Mouse (Mus musculus) regulatory T cell (primary cell): ENCODE measurements around the gene Tmem52b.

Experiments used
- in situ Hi-C: fragments of 300-600 bp; cut with MboI, MseI; formaldehyde crosslinking; loops from one replicate; pipeline ENCODE4 v1.15.1; 2025; ENCODE audit warnings: high pct_unique_total_duplicates

Gene Tmem52b

GRCm38 (mm10) chr6:129530261-129530660, 17.9 kb downstream of the Tmem52b start:
- in situ Hi-C loops, result no loop called here

- in situ Hi-C loops, result no loop called here
These were observed 20.2 kb downstream of the Tmem52b start for GRCm38 (mm10) chr6:129532556-129532941.

GRCm38 (mm10) chr6:129532942-129533860, 20.8 kb downstream of the Tmem52b start, which contains the start of gene Gabarapl1:
TSS of gene Gabarapl1 (plus strand) at chr6:129533160.
- in situ Hi-C loops, result no loop called here

DNA sequence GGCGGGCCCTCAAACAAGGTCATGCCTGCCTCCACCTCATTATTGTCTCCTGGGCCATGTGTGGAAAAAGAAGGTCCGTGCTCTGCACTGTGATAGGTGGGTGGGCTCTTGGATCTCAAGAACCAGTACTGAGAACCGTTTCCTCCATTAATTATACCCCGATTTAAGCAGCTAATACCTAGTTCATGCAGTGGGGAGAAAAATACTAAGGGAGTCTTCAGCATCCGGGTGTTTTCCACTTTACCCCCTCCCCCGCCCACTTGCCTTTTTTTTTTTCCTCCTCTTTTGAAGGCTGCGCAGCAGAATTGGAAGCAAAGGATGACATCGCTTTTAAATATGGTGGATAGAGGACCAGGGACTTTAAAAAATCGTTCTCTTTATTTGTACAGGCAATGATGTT, 21.7 kb downstream of the Tmem52b start:
- in situ Hi-C loops, result no loop called here

- in situ Hi-C loops, result no loop called here
These were observed 22.4 kb downstream of the Tmem52b start for GRCm38 (mm10) chr6:129534627-129535190.

- in situ Hi-C loops, result no loop called here
These were observed 23.4 kb downstream of the Tmem52b start for GRCm38 (mm10) chr6:129535723-129536122.

DNA sequence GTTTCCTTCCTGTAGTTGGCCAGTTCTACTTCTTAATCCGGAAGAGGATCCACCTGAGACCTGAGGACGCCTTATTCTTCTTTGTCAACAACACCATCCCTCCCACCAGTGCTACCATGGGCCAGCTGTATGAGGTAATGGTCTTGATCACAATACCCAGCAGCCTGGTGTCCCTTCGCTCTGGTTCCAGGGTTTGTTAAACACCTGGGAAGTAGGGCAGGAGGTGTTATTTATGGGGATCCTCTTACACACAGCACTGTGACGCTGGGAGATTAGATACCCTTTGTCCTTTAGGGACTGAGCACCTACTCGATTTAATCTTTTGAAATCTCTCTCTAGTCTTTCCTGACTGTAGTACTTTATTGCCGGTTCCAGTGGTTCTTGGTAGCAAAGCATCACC, 26.2 kb downstream of the Tmem52b start:
- in situ Hi-C loops, result no loop called here

GRCm38 (mm10) chr6:129541931-129542330, 29.6 kb downstream of the Tmem52b start:
- in situ Hi-C loops, result no loop called here

- in situ Hi-C loops, result no loop called here
These were observed 30.2 kb downstream of the Tmem52b start for GRCm38 (mm10) chr6:129542540-129542939.

DNA sequence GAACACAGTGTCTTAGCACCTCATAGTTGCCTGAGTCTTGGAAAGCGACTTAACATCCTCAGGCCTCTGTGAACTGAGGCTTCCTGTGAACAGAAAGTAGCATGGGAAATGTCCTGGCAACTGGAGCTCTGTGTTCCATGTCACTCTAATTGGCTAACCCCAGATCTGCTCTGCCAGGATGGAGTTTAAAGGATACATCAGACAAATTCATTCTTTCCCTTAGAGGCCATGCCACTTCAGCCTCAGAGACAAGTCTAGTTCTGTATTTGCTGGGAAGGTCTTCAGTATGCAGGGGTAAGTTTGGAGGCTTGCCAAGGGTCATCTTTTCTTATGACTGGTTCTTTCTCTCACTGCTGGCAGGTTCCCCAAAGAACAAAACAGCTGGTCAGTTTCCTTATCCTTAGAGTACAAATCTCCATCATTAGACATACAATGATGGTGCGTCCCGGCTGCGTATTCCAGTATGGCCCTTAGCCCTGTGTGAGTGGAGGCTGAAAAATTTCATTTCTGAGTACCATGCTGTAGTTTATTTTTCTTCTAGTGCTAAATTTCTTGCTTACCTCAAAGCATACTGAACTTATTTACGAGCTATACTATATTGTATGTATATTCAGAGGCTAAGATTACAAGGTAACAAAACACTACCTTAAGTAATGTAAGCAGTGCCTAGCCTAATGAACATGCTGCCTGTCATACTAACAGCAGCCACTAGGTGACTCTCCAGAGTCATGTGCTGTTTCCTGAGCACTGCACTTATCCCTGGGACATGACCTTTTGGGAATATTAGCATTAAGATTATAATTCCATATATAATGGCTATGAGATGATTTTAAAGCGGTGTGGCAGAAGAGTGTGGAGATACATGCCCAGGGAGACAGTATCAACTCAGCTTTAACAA, 31.6 kb downstream of the Tmem52b start:
- in situ Hi-C loops, result no loop called here

DNA sequence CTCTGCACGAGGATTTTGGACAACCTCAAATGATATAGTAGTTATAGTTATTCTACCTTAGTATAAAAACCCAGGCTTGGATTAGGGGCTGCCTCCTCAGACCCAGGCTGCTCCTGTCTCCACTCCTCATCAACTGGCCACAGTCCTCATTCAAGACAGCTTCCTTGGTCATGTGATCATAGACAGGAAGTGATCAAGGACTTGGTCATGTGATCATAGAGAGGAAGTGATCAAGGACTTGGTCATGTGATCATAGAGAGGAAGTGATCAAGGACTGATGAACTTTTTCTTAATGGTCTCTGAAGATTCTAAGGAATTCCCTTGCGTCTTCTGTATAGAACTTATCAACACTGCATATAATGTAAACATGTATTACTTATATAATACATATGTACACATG, 34.9 kb downstream of the Tmem52b start:
- in situ Hi-C loops, result no loop called here

DNA sequence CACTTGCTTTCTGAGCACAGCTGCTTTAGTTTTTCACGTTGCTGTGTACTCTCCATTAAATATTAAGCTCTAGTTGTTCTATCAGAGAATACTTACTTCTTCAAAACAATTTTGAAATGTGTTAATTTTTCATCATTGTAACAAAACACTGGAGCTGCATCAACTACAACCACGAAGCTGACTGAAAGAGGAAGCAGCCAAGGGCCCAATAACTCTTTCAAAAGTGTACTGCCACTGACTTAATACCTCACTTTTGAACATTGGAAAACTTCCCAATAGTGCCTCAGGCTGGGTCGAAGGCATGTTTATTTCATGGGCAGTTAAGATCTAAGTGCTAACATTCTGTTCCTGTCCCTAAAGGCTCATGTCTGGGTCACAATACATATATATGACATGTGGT, 35.7 kb downstream of the Tmem52b start:
- in situ Hi-C loops, result no loop called here

DNA sequence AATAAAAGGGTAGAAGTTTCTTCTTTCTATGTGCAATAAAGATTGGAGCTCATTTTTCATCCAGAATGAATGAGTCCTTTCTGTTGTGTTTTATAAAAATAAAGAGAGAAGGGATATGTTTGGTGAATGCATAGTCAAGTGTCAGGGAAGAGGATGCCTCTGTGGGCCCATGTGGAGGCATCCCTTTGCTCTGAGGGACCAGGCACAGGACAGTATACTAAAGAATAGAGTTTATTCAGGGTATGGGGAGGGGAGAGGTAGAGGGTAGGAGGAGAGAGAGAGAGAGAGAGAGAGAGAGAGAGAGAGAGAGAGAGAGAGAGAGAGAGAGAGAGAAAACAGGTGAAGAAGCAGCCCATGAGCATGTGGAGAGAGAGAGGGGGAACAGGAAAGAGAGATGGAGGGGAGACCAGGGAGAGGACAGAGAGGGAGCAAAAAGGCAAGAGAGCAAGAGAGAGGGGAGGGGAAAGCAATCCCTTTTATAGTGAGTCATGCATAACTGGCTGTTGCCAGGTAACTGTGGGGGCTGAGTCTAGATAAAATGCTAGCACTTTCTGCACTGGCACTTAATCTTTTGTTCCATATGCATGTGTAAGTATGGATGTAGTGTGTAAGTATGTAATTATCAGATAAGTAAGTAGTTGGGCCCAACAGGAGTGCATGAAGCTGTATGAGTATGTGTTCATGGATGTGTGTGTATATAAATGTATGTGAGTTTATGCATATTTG, 45.1 kb downstream of the Tmem52b start:
- in situ Hi-C loops, result loop anchor here (5.0 kb wide), 1 partner anchor 170 kb away; the partner anchor contains the start of gene Clec12b

DNA sequence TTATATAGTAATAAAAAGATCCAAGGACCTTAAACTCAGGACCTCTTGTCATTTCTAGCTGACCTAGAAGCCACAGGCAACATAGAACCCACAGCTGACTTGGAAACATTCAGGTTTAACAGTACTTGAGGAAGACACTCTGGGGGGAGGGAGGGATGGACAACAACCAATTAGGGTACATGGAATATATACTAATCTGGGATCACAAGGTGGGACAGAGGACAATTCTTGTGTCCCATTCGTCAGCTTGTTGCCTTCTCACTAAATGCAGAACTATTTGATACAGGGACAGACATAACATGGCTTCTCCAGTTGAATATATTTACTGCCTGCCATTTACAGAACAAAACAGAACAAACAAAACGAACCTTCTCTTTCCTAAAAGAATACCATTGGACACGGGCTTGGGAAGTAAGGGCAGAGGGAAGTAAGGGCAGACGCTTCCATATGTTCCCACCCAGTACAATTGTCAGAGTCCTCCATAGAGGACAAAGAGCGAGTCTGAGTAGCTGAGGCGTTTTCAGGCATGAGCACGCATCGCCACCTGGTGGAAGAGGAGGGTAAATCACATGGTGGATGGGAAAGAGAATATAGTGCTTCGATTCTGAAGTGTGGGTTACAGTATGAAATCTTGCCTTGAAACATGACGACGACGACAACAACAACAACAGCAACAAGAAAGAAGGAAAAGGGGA, 46.7 kb downstream of the Tmem52b start:
- in situ Hi-C loops, result loop anchor here (5.0 kb wide), 1 partner anchor 172 kb away; the partner anchor contains the start of gene Clec12b

- in situ Hi-C loops, result loop anchor here (5.0 kb wide), 2 partner anchors 172 to 1798 kb away; partner anchors contain the start of gene Clec12b
These were observed 47.3 kb downstream of the Tmem52b start for GRCm38 (mm10) chr6:129559641-129560027.

DNA sequence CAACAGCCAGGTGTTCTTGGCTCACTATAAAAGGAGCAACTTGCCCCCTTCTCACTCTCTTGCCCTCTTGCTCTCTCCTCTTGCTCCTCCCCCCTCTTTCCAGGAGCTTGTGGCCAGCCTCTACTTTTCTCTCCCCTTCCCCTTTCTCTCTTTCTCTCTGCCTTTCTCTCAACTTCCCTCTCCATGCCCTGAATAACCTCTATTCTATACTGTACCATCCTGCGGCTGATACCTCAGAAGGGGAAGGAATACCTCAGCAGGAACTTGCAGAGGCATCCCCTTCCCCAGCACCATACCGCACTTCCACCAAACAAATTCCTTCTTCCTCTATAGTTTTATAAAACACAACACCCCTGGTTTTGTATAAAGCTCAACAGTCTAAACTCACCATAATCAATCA, 52.9 kb downstream of the Tmem52b start:
- in situ Hi-C loops, result no loop called here
